Comparison of ENCODE assay signal across 14 mouse cellular contexts in genomic region chr10:39430074-39430764, GRCm38 (mm10).
DNase-seq lines count a peak whose midpoint lies in the region; ATAC-seq lines count a peak whose summit lies in the region.
"Had no signal": no experiment of that assay in that cellular context is flagged by ENCODE, and none has a peak within 500 bp of the region (broad histone marks: within the 10 kb centered on the region; RNA-seq: fewer than 3 reads in every experiment).

No protein-coding gene starts in this region.

- peaks cover 52% of the 10 kb centered on the region for H3K4me1 ChIP-seq in kidney, embryonic 15.5 days
- peaks cover 32% of the 10 kb centered on the region for H3K4me1 ChIP-seq in embryonic facial prominence, embryonic 12.5 days
- H3K4me1 ChIP-seq in forebrain, embryonic 15.5 days, result peaks cover 44% of the 10 kb centered on the region

- no peaks in the 10 kb centered on the region for H3K9me3 ChIP-seq in kidney, embryonic 15.5 days (replicated peaks)
- H3K9me3 ChIP-seq in embryonic facial prominence, embryonic 12.5 days, result no peaks in the 10 kb centered on the region
- H3K9me3 ChIP-seq in forebrain, embryonic 15.5 days, result no peaks in the 10 kb centered on the region
- H3K9me3 ChIP-seq: heart, embryonic 12.5 days; limb, embryonic 12.5 days; midbrain, embryonic 10.5 days had no signal

- H3K9ac ChIP-seq in kidney, embryonic 15.5 days, result no peak overlapping the region
- no peak overlapping the region for H3K9ac ChIP-seq in embryonic facial prominence, embryonic 12.5 days
- H3K9ac ChIP-seq in forebrain, embryonic 15.5 days (replicated peaks), result no peak overlapping the region
- H3K9ac ChIP-seq: heart, embryonic 12.5 days; limb, embryonic 12.5 days had no signal

- no peak for DNase-seq in kidney, postnatal 36 days
- peak; percentile 60 for DNase-seq in mesoderm, embryonic 11.5 days (ENCODE audit: low read depth, low spot score)
- no peak for DNase-seq in frontal cortex, postnatal 36 days (ENCODE audit: low spot score in 2 of 2)
- DNase-seq in urinary bladder, postnatal 14 days (ENCODE audit: low spot score), result no peak
- DNase-seq: layer of hippocampus, adult 9-11 months; lung, adult 18-20 months; thymus, adult 2 months had no signal

- no peaks in the 10 kb centered on the region for H3K36me3 ChIP-seq in kidney, embryonic 15.5 days
- 0 out of 2 replicates have a peak, but pooled peaks cover 4% of the 10 kb centered on the region for H3K36me3 ChIP-seq in embryonic facial prominence, embryonic 12.5 days
- 0 out of 2 replicates have a peak, but pooled peaks cover 4% of the 10 kb centered on the region for H3K36me3 ChIP-seq in forebrain, embryonic 15.5 days
- H3K36me3 ChIP-seq: heart, embryonic 12.5 days; limb, embryonic 12.5 days had no signal

- peak overlapping the region; percentile 59 for H3K27ac ChIP-seq in kidney, embryonic 15.5 days
- H3K27ac ChIP-seq in embryonic facial prominence, embryonic 12.5 days, result 0 out of 2 replicates have a peak overlapping the region, but pooled peaks have one; percentile 5
- H3K27ac ChIP-seq in forebrain, embryonic 15.5 days (replicated peaks), result no peak overlapping the region
- H3K27ac ChIP-seq: limb, embryonic 12.5 days; midbrain, embryonic 10.5 days had no signal

- peak overlapping the region; percentile 29 for H3K4me2 ChIP-seq in kidney, embryonic 15.5 days
- H3K4me2 ChIP-seq in embryonic facial prominence, embryonic 12.5 days (replicated peaks), result no peak overlapping the region
- no peak overlapping the region for H3K4me2 ChIP-seq in forebrain, embryonic 15.5 days (replicated peaks)
- H3K4me2 ChIP-seq: heart, embryonic 12.5 days; limb, embryonic 12.5 days had no signal

- WGBS in kidney, embryonic 15.5 days, result 30% methylated on average over 14 of the region's 14 CpGs
- 52% methylated on average over 14 of the region's 14 CpGs for WGBS in embryonic facial prominence, embryonic 12.5 days
- 69% methylated on average over 14 of the region's 14 CpGs for WGBS in forebrain, embryonic 15.5 days

- H3K4me3 ChIP-seq in kidney, embryonic 15.5 days (replicated peaks), result no peak overlapping the region
- no peak overlapping the region for H3K4me3 ChIP-seq in embryonic facial prominence, embryonic 12.5 days
- no peak overlapping the region for H3K4me3 ChIP-seq in forebrain, embryonic 15.5 days
- H3K4me3 ChIP-seq: heart, embryonic 12.5 days; limb, embryonic 12.5 days; midbrain, embryonic 10.5 days had no signal

- no peaks in the 10 kb centered on the region for H3K27me3 ChIP-seq in kidney, embryonic 15.5 days
- no peaks in the 10 kb centered on the region for H3K27me3 ChIP-seq in embryonic facial prominence, embryonic 12.5 days
- H3K27me3 ChIP-seq in forebrain, embryonic 15.5 days, result no peaks in the 10 kb centered on the region
- H3K27me3 ChIP-seq: heart, embryonic 12.5 days; limb, embryonic 12.5 days had no signal

- ATAC-seq in kidney, embryonic 15.5 days (replicated peaks; ENCODE audit: low FRiP score), result peak; percentile 85
- peak; percentile 19 for ATAC-seq in activated CD4-positive, CD25-positive, alpha-beta regulatory T cell, adult 4 months
- no peak for ATAC-seq in embryonic facial prominence, embryonic 12.5 days (ENCODE audit: insufficient number of reproducible peaks, insufficient read depth, low FRiP score, low TSS enrichment)
- ATAC-seq in forebrain, embryonic 15.5 days (replicated peaks), result no peak

Comparison
In these comparisons a context has a peak if more than half of its experiments do, and no peak if none do; other contexts are left out.
1. ATAC-seq: peak in kidney, embryonic 15.5 days (single experiment) and activated CD4-positive, CD25-positive, alpha-beta regulatory T cell, adult 4 months (single experiment); none in embryonic facial prominence, embryonic 12.5 days (single experiment) and forebrain, embryonic 15.5 days (single experiment).